Comparison of ENCODE assay signal across 29 mouse cellular contexts in genomic region chr7:109059536-109059935, GRCm38 (mm10). TPM values are rescaled to one million over a fixed set of nuclear protein-coding genes. Genes with fewer than 3 reads are reported as not detected.
"Had no signal": no experiment of that assay in that cellular context is flagged by ENCODE, and none has a peak within 500 bp of the region (broad histone marks: within the 10 kb centered on the region; RNA-seq: fewer than 3 reads in every experiment).

No protein-coding gene starts in this region.

- H3K9ac ChIP-seq: limb, embryonic 12.5 days; limb, embryonic 13.5 days; limb, embryonic 15.5 days; liver, embryonic 12.5 days; liver, embryonic 13.5 days; liver, embryonic 14.5 days; liver, embryonic 15.5 days; liver, postnatal 0 days; lung, embryonic 14.5 days; lung, embryonic 15.5 days; midbrain, embryonic 12.5 days; midbrain, embryonic 13.5 days; midbrain, embryonic 15.5 days; neural tube, embryonic 12.5 days had no signal

- H3K4me3 ChIP-seq: limb, embryonic 10.5 days; limb, embryonic 12.5 days; limb, embryonic 13.5 days; limb, embryonic 15.5 days; liver, embryonic 12.5 days; liver, embryonic 13.5 days; liver, embryonic 15.5 days; lung, embryonic 15.5 days; megakaryocyte, embryonic 14.5 days; midbrain, embryonic 10.5 days; midbrain, embryonic 12.5 days; midbrain, embryonic 13.5 days; midbrain, embryonic 15.5 days; myocyte; neural tube, embryonic 12.5 days had no signal

- H3K4me1 ChIP-seq: limb, embryonic 10.5 days; limb, embryonic 12.5 days; limb, embryonic 13.5 days; limb, embryonic 15.5 days; liver, embryonic 12.5 days; liver, embryonic 13.5 days; liver, embryonic 15.5 days; lung, embryonic 15.5 days; megakaryocyte, embryonic 14.5 days; midbrain, embryonic 10.5 days; midbrain, embryonic 12.5 days; midbrain, embryonic 13.5 days; midbrain, embryonic 15.5 days; neural tube, embryonic 12.5 days had no signal

- H3K9me3 ChIP-seq: limb, embryonic 10.5 days; limb, embryonic 12.5 days; limb, embryonic 13.5 days; limb, embryonic 15.5 days; liver, embryonic 12.5 days; liver, embryonic 13.5 days; liver, embryonic 15.5 days; lung, embryonic 15.5 days; megakaryocyte, embryonic 14.5 days; midbrain, embryonic 10.5 days; midbrain, embryonic 12.5 days; midbrain, embryonic 13.5 days; midbrain, embryonic 15.5 days; neural tube, embryonic 12.5 days had no signal

- H3K36me3 ChIP-seq: limb, embryonic 10.5 days; limb, embryonic 12.5 days; limb, embryonic 13.5 days; limb, embryonic 15.5 days; liver, embryonic 12.5 days; liver, embryonic 13.5 days; liver, embryonic 15.5 days; lung, embryonic 15.5 days had no signal

- H3K27ac ChIP-seq: limb, embryonic 10.5 days; limb, embryonic 12.5 days; limb, embryonic 13.5 days; limb, embryonic 15.5 days; liver, embryonic 12.5 days; liver, embryonic 13.5 days; liver, embryonic 14.5 days; liver, embryonic 15.5 days; lung, embryonic 15.5 days; macrophage; midbrain, embryonic 10.5 days; midbrain, embryonic 12.5 days; midbrain, embryonic 13.5 days; midbrain, embryonic 15.5 days; neural tube, embryonic 12.5 days had no signal

- H3K27me3 ChIP-seq: limb, embryonic 12.5 days; limb, embryonic 13.5 days; limb, embryonic 15.5 days; liver, embryonic 12.5 days; liver, embryonic 13.5 days; liver, embryonic 15.5 days; lung, embryonic 15.5 days; midbrain, embryonic 12.5 days; midbrain, embryonic 13.5 days; midbrain, embryonic 15.5 days; neural tube, embryonic 12.5 days had no signal

- DNase-seq: left cerebral cortex, postnatal 4 days; liver; liver, embryonic 13.5 days; liver, postnatal 0 days; lung, adult 18-20 months; lung, adult 2 months; lung, embryonic 14.5 days; lung, postnatal 10 days; lung, postnatal 14 days; lung, postnatal 36 days; lung, postnatal 4 days; midbrain, embryonic 14.5 days had no signal

RNA-seq across cellular contexts. Expression of gene Ric3, which starts 23.6 kb away (rescaled TPM):
- total RNA-seq: monocyte, adult 5-6 weeks had no signal
- polyA plus RNA-seq: myocyte had no signal
